Mouse (Mus musculus) ES-E14 (cell line): Measurements from ENCODE around the gene Tmx1.

Source experiments
- CHD2 ChIP-seq: IDR thresholded peaks from 2 replicates; pipeline ENCODE4 v1.6.1; 2014; ENCODE audit warnings: mild to moderate bottlenecking, low read depth, low read length, inconsistent platforms
- HCFC1 ChIP-seq: IDR thresholded peaks from 2 replicates; pipeline ENCODE4 v1.6.1; 2012; ENCODE audit warnings: low read length, inconsistent platforms, borderline replicate concordance; ENCODE audit not compliant: insufficient read depth
- MAFK ChIP-seq: IDR thresholded peaks from 2 replicates; pipeline ENCODE4 v1.6.1; 2014; ENCODE audit warnings: mild to moderate bottlenecking, low read depth, low read length, inconsistent platforms; ENCODE audit not compliant: insufficient read depth
- ZC3H11A ChIP-seq: IDR thresholded peaks from 2 replicates; pipeline ENCODE4 v1.6.1; 2012; ENCODE audit warnings: low read depth, mild to moderate bottlenecking, inconsistent platforms, low read length, borderline replicate concordance
- ZNF384 ChIP-seq: IDR thresholded peaks from 2 replicates; pipeline ENCODE4 v1.6.1; 2012; ENCODE audit warnings: low read depth, low read length, inconsistent platforms

DNA sequence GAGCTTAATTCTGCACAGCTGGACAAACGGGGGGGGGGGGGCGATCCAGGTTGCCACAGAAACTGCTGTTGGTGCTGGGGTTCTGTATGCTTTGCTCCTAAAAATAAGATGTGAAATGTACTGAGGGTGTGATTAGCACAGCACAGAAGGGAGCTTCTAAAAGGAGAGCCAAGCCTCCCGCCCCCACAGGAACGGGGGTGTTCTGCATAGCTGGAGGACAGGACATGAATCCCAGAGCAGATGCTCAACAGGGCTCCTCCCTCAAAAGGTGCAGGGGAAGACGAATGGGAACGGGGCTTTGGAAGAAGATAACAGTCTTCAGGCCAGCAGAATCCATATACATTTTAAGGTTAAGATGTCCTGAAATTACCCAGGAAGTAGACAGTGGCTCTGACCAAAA lies 48.6 kb upstream of the Tmx1 start:
- TF ChIP-seq CHD2 (no peak), ZNF384 (no peak), ZC3H11A (no peak), HCFC1 (no peak), MAFK (no peak)
